Mouse (Mus musculus): ENCODE measurements around the gene Rab17. TPM values are rescaled to one million over a fixed set of nuclear protein-coding genes. Genes with fewer than 3 reads are reported as not detected.

Rab17 gene
- polyA plus RNA-seq, 2 experiments: 1.8 to 4.2 TPM

DNA sequence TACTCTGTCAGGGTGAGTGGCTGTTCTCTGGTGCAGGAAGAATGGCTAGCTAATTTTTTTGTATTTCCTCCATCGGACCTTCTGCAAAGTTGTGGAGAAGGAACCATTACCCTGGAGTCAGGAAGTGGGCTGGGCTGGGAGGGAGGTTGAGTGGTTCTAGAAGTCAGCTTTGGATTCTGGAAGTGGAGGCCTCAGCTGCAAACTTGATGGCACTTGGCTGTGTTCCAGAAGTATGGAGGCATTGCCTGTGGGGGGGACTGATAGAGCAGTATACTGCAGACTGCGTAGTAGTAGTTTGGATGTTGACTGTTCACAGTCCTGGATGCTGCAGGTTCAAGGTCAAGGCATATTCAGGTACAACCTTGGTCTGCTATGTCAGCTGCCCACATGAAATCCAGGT lies 41.3 kb upstream of the Rab17 start:
- H3K9me3 ChIP-seq (ENCODE audit: control insufficient read depth, low read length): no peaks in the 10 kb centered on the region
- no peaks in the 10 kb centered on the region for H3K27me3 ChIP-seq (ENCODE audit: control insufficient read depth, insufficient read depth, low read length)
- no peak for DNase-seq (ENCODE audit: low read depth in 3 of 3, low spot score in 3 of 3)
- no peak overlapping the region for H3K9ac ChIP-seq (replicated peaks)
- TF ChIP-seq CTCF (IDR thresholded peaks at IDR 0.05; ENCODE audit: low read depth) (no peak), EP300 (IDR thresholded peaks at IDR 0.05; ENCODE audit: low read depth) (no peak)
- no peak overlapping the region for H3K27ac ChIP-seq
- no peak overlapping the region for H3K4me3 ChIP-seq (ENCODE audit: insufficient read depth in 1 of 2, low read depth in 2 of 2, low read length in 2 of 2)
- no peak overlapping the region for H3K4me2 ChIP-seq (ENCODE audit: low read depth)
- ATAC-seq (ENCODE audit: insufficient read depth): no peak
- WGBS (ENCODE audit: insufficient replicate concordance): 54% methylated on average over 2 of the region's 2 CpGs
- no peaks in the 10 kb centered on the region for H3K36me3 ChIP-seq (replicated peaks; ENCODE audit: control insufficient read depth, insufficient read depth, low read depth)
- H3K4me1 ChIP-seq (replicated peaks; ENCODE audit: control insufficient read depth in 2 of 2, insufficient read depth in 2 of 2, low read length in 1 of 2): 0 out of 4 replicates have a peak, but pooled peaks cover 0 to 3% of the 10 kb centered on the region in 2 experiments

DNA sequence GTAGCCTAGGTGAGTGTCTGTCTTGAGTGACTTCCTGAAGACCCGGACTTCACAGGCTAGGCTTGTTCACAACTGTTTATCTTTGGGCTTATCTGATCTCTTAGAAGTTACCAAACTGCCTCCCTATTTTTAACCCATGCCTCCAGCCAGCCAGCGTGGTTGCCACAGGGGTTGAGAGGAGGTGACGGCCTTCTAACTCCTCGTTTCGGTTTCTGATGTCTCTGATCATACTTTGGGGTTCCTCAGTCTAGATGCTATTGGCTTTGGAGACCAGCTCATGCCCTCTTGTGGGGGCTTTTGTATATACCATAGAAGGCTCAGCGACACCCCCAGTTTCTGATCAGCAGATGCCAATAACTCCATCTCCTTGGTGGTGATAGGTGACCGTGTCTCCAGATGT lies 40.8 kb upstream of the Rab17 start:
- ATAC-seq (ENCODE audit: insufficient read depth) (no peak), DNase-seq (ENCODE audit: low read depth in 3 of 3, low spot score in 3 of 3) (no peak)
- H3K36me3 ChIP-seq (replicated peaks; ENCODE audit: control insufficient read depth, insufficient read depth, low read depth): no peaks in the 10 kb centered on the region
- no peak overlapping the region for H3K4me3 ChIP-seq (ENCODE audit: insufficient read depth in 1 of 2, low read depth in 2 of 2, low read length in 2 of 2)
- 45% methylated on average over 7 of the region's 7 CpGs for WGBS (ENCODE audit: insufficient replicate concordance)
- H3K27ac ChIP-seq: no peak overlapping the region
- no peaks in the 10 kb centered on the region for H3K9me3 ChIP-seq (ENCODE audit: control insufficient read depth, low read length)
- 0 out of 4 replicates have a peak, but pooled peaks cover 0 to 3% of the 10 kb centered on the region in 2 experiments for H3K4me1 ChIP-seq (replicated peaks; ENCODE audit: control insufficient read depth in 2 of 2, insufficient read depth in 2 of 2, low read length in 1 of 2)
- H3K9ac ChIP-seq (replicated peaks): no peak overlapping the region
- TF ChIP-seq CTCF (IDR thresholded peaks at IDR 0.05; ENCODE audit: low read depth): no peak
- no peak for TF ChIP-seq EP300 (IDR thresholded peaks at IDR 0.05; ENCODE audit: low read depth)
- no peaks in the 10 kb centered on the region for H3K27me3 ChIP-seq (ENCODE audit: control insufficient read depth, insufficient read depth, low read length)
- no peak overlapping the region for H3K4me2 ChIP-seq (ENCODE audit: low read depth)

DNA sequence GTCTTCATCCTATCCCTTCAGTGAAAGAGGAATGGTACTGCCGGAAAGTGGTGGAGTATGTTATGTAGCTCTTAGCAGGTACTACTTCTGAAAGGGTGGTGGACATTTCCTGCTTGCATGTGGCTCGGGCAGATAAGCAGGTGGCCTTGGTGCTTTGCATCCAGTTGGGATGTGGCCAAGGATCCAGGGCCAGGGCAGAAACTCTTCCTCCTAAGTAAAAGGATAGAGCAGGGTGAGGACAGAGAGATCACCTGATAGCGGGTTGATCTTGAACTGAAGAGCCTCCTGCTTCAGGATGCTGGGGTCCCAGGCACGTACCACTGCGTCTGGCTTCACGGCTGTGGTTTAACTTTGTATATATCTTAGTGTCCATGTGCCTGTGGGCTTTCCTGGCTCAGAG lies 39.8 kb upstream of the Rab17 start:
- Histone ChIP-seq H3K9ac (replicated peaks) (no peak overlapping the region), H3K4me3 (ENCODE audit: insufficient read depth in 1 of 2, low read depth in 2 of 2, low read length in 2 of 2) (no peak overlapping the region), H3K27me3 (ENCODE audit: control insufficient read depth, insufficient read depth, low read length) (no peaks in the 10 kb centered on the region), H3K4me2 (ENCODE audit: low read depth) (no peak overlapping the region), H3K4me1 (replicated peaks; ENCODE audit: control insufficient read depth in 2 of 2, insufficient read depth in 2 of 2, low read length in 1 of 2) (0 out of 4 replicates have a peak, but pooled peaks cover 0 to 3% of the 10 kb centered on the region in 2 experiments), H3K36me3 (replicated peaks; ENCODE audit: control insufficient read depth, insufficient read depth, low read depth) (no peaks in the 10 kb centered on the region), H3K9me3 (ENCODE audit: control insufficient read depth, low read length) (no peaks in the 10 kb centered on the region), H3K27ac (no peak overlapping the region)
- WGBS (ENCODE audit: insufficient replicate concordance): 59% methylated on average over 6 of the region's 6 CpGs
- no peak for DNase-seq (ENCODE audit: low read depth in 3 of 3, low spot score in 3 of 3)
- no peak for ATAC-seq (ENCODE audit: insufficient read depth)
- TF ChIP-seq CTCF (IDR thresholded peaks at IDR 0.05; ENCODE audit: low read depth): no peak
- no peak for TF ChIP-seq EP300 (IDR thresholded peaks at IDR 0.05; ENCODE audit: low read depth)

DNA sequence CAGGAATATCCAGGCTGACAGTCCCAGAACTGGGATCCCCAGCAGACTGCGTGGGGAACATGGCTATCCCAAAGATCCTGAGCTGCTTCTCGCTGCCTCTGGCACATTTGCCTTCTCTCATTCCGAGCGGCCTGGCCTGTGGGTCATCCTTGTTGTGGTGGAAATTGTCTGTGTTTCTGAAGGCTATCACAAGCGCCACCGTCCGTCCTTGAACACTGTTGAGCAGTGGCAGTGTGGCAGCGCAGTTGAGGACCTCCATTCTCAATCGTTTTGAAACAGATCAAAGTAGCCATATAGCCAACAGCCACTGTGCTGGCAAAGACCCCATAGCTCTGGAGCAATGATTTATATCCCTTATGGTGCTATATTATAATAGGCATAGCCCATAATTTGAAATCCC lies 39.3 kb upstream of the Rab17 start:
- ATAC-seq (ENCODE audit: insufficient read depth) (no peak), DNase-seq (ENCODE audit: low read depth in 3 of 3, low spot score in 3 of 3) (no peak)
- Histone ChIP-seq H3K4me2 (ENCODE audit: low read depth) (no peak overlapping the region), H3K27me3 (ENCODE audit: control insufficient read depth, insufficient read depth, low read length) (no peaks in the 10 kb centered on the region), H3K4me3 (ENCODE audit: insufficient read depth in 1 of 2, low read depth in 2 of 2, low read length in 2 of 2) (no peak overlapping the region), H3K27ac (no peak overlapping the region), H3K4me1 (replicated peaks; ENCODE audit: control insufficient read depth in 2 of 2, insufficient read depth in 2 of 2, low read length in 1 of 2) (0 out of 4 replicates have a peak, but pooled peaks cover 0 to 3% of the 10 kb centered on the region in 2 experiments), H3K9ac (replicated peaks) (no peak overlapping the region), H3K36me3 (replicated peaks; ENCODE audit: control insufficient read depth, insufficient read depth, low read depth) (no peaks in the 10 kb centered on the region), H3K9me3 (ENCODE audit: control insufficient read depth, low read length) (no peaks in the 10 kb centered on the region)
- 60% methylated on average over 9 of the region's 9 CpGs for WGBS (ENCODE audit: insufficient replicate concordance)
- no peak for TF ChIP-seq CTCF (IDR thresholded peaks at IDR 0.05; ENCODE audit: low read depth)
- no peak for TF ChIP-seq EP300 (IDR thresholded peaks at IDR 0.05; ENCODE audit: low read depth)

DNA sequence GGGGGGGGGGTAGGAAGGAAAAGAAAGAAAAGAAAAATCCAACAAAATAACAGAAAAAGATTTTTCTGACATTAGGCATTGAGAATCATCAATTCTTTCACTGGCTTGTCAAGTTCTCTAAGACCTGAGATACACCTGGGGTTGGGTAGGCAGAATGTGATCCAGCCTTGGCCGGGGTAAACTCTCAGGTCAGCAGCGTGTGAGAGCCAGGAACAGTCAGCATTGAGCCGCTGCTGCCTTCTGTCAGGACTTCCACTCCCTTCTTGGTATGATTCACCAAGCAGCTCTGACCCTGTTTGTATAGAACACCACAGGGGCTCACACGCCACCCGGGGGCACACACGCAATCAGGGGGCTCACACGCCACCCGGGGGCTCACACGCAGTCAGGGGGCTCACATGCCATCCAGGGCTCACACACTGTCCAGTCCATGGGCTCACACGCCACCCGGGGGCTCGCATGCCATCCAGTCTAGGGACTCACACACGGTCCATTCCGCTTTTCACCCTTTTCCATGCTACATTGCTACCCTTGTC lies 38.8 kb upstream of the Rab17 start:
- ATAC-seq (ENCODE audit: insufficient read depth) (no peak), DNase-seq (ENCODE audit: low read depth in 3 of 3, low spot score in 3 of 3) (no peak)
- 74% methylated on average over 14 of the region's 14 CpGs for WGBS (ENCODE audit: insufficient replicate concordance)
- TF ChIP-seq EP300 (IDR thresholded peaks at IDR 0.05; ENCODE audit: low read depth) (no peak), CTCF (IDR thresholded peaks at IDR 0.05; ENCODE audit: low read depth) (no peak)
- Histone ChIP-seq H3K9me3 (ENCODE audit: control insufficient read depth, low read length) (no peaks in the 10 kb centered on the region), H3K36me3 (replicated peaks; ENCODE audit: control insufficient read depth, insufficient read depth, low read depth) (no peaks in the 10 kb centered on the region), H3K27ac (no peak overlapping the region), H3K4me2 (ENCODE audit: low read depth) (no peak overlapping the region), H3K9ac (replicated peaks) (no peak overlapping the region), H3K27me3 (ENCODE audit: control insufficient read depth, insufficient read depth, low read length) (no peaks in the 10 kb centered on the region), H3K4me1 (replicated peaks; ENCODE audit: control insufficient read depth in 2 of 2, insufficient read depth in 2 of 2, low read length in 1 of 2) (0 out of 4 replicates have a peak, but pooled peaks cover 0 to 3% of the 10 kb centered on the region in 2 experiments), H3K4me3 (ENCODE audit: insufficient read depth in 1 of 2, low read depth in 2 of 2, low read length in 2 of 2) (no peak overlapping the region)
